Mouse (Mus musculus) CH12.LX (cell line): Measurements from ENCODE around the gene D1Pas1. TPM values are rescaled to one million over a fixed set of nuclear protein-coding genes. Genes with fewer than 3 reads are reported as not detected.

ENCODE experiments used
- DNase-seq: peaks from one replicate; pipeline ENCODE4 v3.0.0-alpha.2; 2013; ENCODE audit errors: extremely low read depth
- H3K27ac ChIP-seq: 2 replicates; pipeline ENCODE4 v1.5.1; 2012; ENCODE audit warnings: low read depth, mild to moderate bottlenecking, control low read depth, moderate library complexity; ENCODE audit not compliant: insufficient read depth
- H3K27me3 ChIP-seq: replicated peaks from 2 replicates; pipeline ENCODE3; 2012; ENCODE audit warnings: inconsistent platforms
- H3K36me3 ChIP-seq, 2 experiments: replicated peaks in 1 of 2; 2 replicates each; pipeline versions ENCODE3 to v1.6.1; 2012; ENCODE audit warnings: inconsistent platforms in 1 of 2, low read length in 1 of 2, mild to moderate bottlenecking in 1 of 2, mixed read lengths in 1 of 2, moderate library complexity in 1 of 2; ENCODE audit not compliant: control insufficient read depth in 1 of 2, insufficient read depth in 1 of 2
- H3K4me1 ChIP-seq, 2 experiments: 2 replicates each; pipeline ENCODE4 v1.6.1; 2012; ENCODE audit warnings: inconsistent platforms in 1 of 2, moderate library complexity in 1 of 2; ENCODE audit not compliant: insufficient read depth in 2 of 2, control insufficient read depth in 1 of 2
- H3K4me2 ChIP-seq: 2 replicates; pipeline ENCODE4 v1.6.1; 2012; ENCODE audit warnings: low read depth, mild to moderate bottlenecking, control low read depth; ENCODE audit not compliant: poor library complexity, insufficient read depth, severe bottlenecking
- H3K4me3 ChIP-seq, 3 experiments: fragments of 150-350 bp in 1 of 3; sonication (generic) in 1 of 3; replicated peaks in 1 of 3; 2 replicates each; pipeline versions ENCODE3 to v1.5.1; 2011 to 2012; ENCODE audit warnings: low read depth in 2 of 3, low read length in 2 of 3, mild to moderate bottlenecking in 2 of 3, moderate library complexity in 2 of 3, control low read depth in 1 of 3, improper control_type of control experiment in 1 of 3, inconsistent platforms in 1 of 3, mixed read lengths in 1 of 3; ENCODE audit not compliant: poor library complexity in 1 of 3
- H3K79me2 ChIP-seq: replicated peaks from 2 replicates; pipeline ENCODE4 v1.6.1; 2012; ENCODE audit warnings: mild to moderate bottlenecking, moderate library complexity; ENCODE audit not compliant: control insufficient read depth, poor library complexity, insufficient read depth, severe bottlenecking; ENCODE audit errors: extremely low read depth
- H3K9ac ChIP-seq: 2 replicates; pipeline ENCODE4 v1.6.1; 2012; ENCODE audit warnings: low read depth, mild to moderate bottlenecking, control low read depth, moderate library complexity; ENCODE audit not compliant: insufficient read depth
- H3K9me3 ChIP-seq: replicated peaks from 2 replicates; pipeline ENCODE3; 2012; ENCODE audit warnings: low read length, inconsistent platforms, mixed read lengths
- CTCF ChIP-seq, 2 experiments: IDR thresholded peaks in 1 of 2; conservative IDR thresholded peaks in 1 of 2; 2 replicates each; pipeline ENCODE4 v1.5.1; 2011 to 2012; ENCODE audit warnings: low read depth in 2 of 2, low read length in 2 of 2, improper control_type of control experiment in 1 of 2, inconsistent platforms in 1 of 2, mild to moderate bottlenecking in 1 of 2, moderate library complexity in 1 of 2
- ELF1 ChIP-seq: IDR thresholded peaks from 2 replicates; pipeline ENCODE4 v1.6.1; 2014; ENCODE audit warnings: low read depth, mild to moderate bottlenecking, inconsistent platforms, low read length, improper control_type of control experiment
- HCFC1 ChIP-seq: IDR thresholded peaks from 2 replicates; pipeline ENCODE4 v1.6.1; 2012; ENCODE audit warnings: low read depth, mild to moderate bottlenecking, inconsistent platforms, low read length, improper control_type of control experiment
- JUND ChIP-seq: conservative IDR thresholded peaks from 2 replicates; pipeline ENCODE4 v1.6.1; 2011; ENCODE audit warnings: low read depth, low read length, improper control_type of control experiment
- KAT2A ChIP-seq: IDR thresholded peaks from 2 replicates; pipeline ENCODE4 v1.6.1; 2012; ENCODE audit warnings: low read length, improper control_type of control experiment, inconsistent platforms; ENCODE audit not compliant: insufficient replicate concordance
- MYC ChIP-seq: IDR thresholded peaks from 2 replicates; pipeline ENCODE4 v1.6.1; 2011; ENCODE audit warnings: low read depth, mild to moderate bottlenecking, improper control_type of control experiment, low read length
- NELFE ChIP-seq: IDR thresholded peaks from 2 replicates; pipeline ENCODE4 v1.6.1; 2011; ENCODE audit warnings: low read depth, low read length, improper control_type of control experiment
- POLR2AphosphoS2 ChIP-seq: IDR thresholded peaks from 2 replicates; pipeline ENCODE4 v1.6.1; 2011; ENCODE audit warnings: low read depth, low read length, improper control_type of control experiment
- RCOR1 ChIP-seq: conservative IDR thresholded peaks from 2 replicates; pipeline ENCODE4 v1.6.1; 2012; ENCODE audit warnings: low read depth, mild to moderate bottlenecking, inconsistent platforms, low read length, improper control_type of control experiment
- SMC3 ChIP-seq: IDR thresholded peaks from 2 replicates; pipeline ENCODE4 v1.6.1; 2011; ENCODE audit warnings: low read depth, low read length, improper control_type of control experiment
- TBP ChIP-seq: conservative IDR thresholded peaks from 2 replicates; pipeline ENCODE4 v1.6.1; 2011; ENCODE audit warnings: low read depth, low read length, improper control_type of control experiment
- TCF12 ChIP-seq: IDR thresholded peaks from 2 replicates; pipeline ENCODE4 v1.6.1; 2014; ENCODE audit warnings: low read depth, mild to moderate bottlenecking, inconsistent platforms, low read length, improper control_type of control experiment
- USF1 ChIP-seq: IDR thresholded peaks from 2 replicates; pipeline ENCODE4 v1.6.1; 2014; ENCODE audit warnings: low read depth, mild to moderate bottlenecking, inconsistent platforms, low read length, improper control_type of control experiment
- USF2 ChIP-seq: conservative IDR thresholded peaks from 2 replicates; pipeline ENCODE4 v1.6.1; 2011; ENCODE audit warnings: low read depth, low read length, improper control_type of control experiment
- ZKSCAN1 ChIP-seq: IDR thresholded peaks from 2 replicates; pipeline ENCODE4 v1.6.1; 2012; ENCODE audit warnings: low read depth, inconsistent platforms, low read length, improper control_type of control experiment, borderline replicate concordance
- ZMIZ1 ChIP-seq: IDR thresholded peaks from 2 replicates; pipeline ENCODE4 v1.6.1; 2012; ENCODE audit warnings: low read depth, mild to moderate bottlenecking, inconsistent platforms, low read length, improper control_type of control experiment
- ZNF384 ChIP-seq: IDR thresholded peaks from 2 replicates; pipeline ENCODE4 v1.6.1; 2012; ENCODE audit warnings: low read depth, low read length, improper control_type of control experiment, inconsistent platforms
- dilution Hi-C: fragments of 300-500 bp; cut with MboI; formaldehyde crosslinking; loops from 2 replicates; pipeline ENCODE4 v1.14.3; 2020; ENCODE audit warnings: low sequenced_read_pairs; ENCODE audit not compliant: extremely low pct_unique_long_range_greater_than_20kb, extremely low pct_ligation_motif_present
- in situ Hi-C: fragments of 300-500 bp; cut with MboI; formaldehyde crosslinking; loops from 3 replicates; pipeline ENCODE4 v1.14.3; 2019; ENCODE audit warnings: low sequenced_read_pairs, low pct_ligation_motif_present, low pct_unique_long_range_greater_than_20kb, mixed read lengths
- polyA plus RNA-seq: library from polyadenylated mRNA; unstranded; fragments of >175 nt; gene quantifications from 2 replicates; pipeline ENCODE4 v1.2.1, GENCODE M21; 2012; ENCODE audit warnings: low read depth; ENCODE audit not compliant: insufficient read length
- total RNA-seq, 2 experiments: library from RNA; depleted of rRNA; stranded (reverse); fragments of 300-350 nt in 1 of 2; fragments of >200 nt in 1 of 2; gene quantifications; 2 replicates each; pipeline ENCODE4 v1.2.3; 2012 to 2014

The D1Pas1 gene
- total and polyA plus RNA-seq, 3 experiments = not detected

DNA sequence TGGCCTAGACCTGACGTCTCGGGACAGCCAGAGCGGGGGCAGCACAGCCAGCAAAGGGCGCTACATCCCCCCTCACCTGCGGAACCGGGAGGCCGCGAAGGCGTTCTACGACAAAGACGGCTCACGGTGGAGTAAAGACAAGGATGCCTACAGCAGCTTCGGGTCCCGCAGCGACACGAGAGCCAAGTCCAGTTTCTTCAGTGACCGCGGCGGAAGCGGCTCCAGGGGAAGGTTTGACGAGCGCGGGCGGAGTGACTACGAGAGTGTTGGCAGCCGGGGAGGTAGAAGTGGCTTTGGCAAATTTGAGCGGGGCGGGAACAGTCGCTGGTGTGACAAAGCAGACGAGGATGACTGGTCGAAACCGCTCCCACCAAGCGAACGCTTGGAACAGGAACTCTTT lies 710 bp downstream of the D1Pas1 start:
- Histone ChIP-seq H3K4me1 (0 out of 4 replicates have a peak, but pooled peaks cover 0 to 8% of the 10 kb centered on the region in 2 experiments), H3K9ac (no peak overlapping the region), H3K36me3 (no peaks in the 10 kb centered on the region), H3K4me3 (no peak overlapping the region), H3K27me3 (no peaks in the 10 kb centered on the region), H3K79me2 (no peaks in the 10 kb centered on the region), H3K9me3 (peaks cover 19% of the 10 kb centered on the region), H3K4me2 (no peak overlapping the region), H3K27ac (no peak overlapping the region)
- TF ChIP-seq ZNF384 (no peak), JUND (no peak), MYC (no peak), USF1 (no peak), USF2 (no peak), ELF1 (no peak)
- in situ Hi-C loops = loop anchor here (25.0 kb wide), 1 partner anchor 131 kb away; no protein-coding TSS in a partner anchor
- dilution Hi-C loops = no loop called here
- DNase-seq = no peak

DNA sequence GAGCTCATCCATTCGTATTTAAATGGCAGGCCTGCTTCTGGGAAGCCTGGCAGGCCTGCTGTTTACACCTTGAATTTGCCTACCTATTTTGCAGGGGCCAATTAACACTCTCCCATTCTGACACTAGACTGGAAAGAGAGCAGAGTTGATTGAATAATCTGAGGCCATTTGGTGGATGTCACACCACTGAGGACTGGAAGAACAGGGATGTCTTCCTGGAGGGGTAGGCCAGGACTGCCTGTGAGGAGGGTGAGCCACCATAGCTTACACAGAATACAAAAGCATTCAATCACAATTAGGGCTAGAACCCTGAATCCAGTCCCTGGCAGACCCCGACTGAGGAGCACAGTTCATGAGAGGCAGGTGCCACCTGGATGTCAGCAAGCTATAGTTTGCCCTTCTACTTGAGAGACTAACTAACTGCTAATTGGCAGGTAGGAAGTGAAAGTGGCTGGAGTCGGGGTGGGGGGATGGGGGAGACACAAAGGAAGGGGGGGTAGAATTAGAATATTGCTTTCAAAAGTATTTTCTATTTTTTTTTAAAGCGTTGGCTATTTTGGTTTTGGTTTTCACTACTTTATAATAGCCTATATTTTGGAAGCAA lies 9.8 kb downstream of the D1Pas1 start:
- no peak for DNase-seq
- Histone ChIP-seq H3K4me3 (no peak overlapping the region), H3K9ac (no peak overlapping the region), H3K27ac (no peak overlapping the region), H3K27me3 (no peaks in the 10 kb centered on the region), H3K79me2 (no peaks in the 10 kb centered on the region), H3K4me2 (no peak overlapping the region), H3K9me3 (no peaks in the 10 kb centered on the region), H3K4me1 (peaks cover 0 to 17% of the 10 kb centered on the region in 2 experiments; a peak in 2 of 4 replicates), H3K36me3 (no peaks in the 10 kb centered on the region)
- dilution Hi-C loops = no loop called here
- TF ChIP-seq ZKSCAN1 (no peak), RCOR1 (no peak), CTCF (conservative IDR thresholded peaks at IDR 0.05 in 1 of 2, IDR thresholded peaks at IDR 0.05 in 1 of 2; ENCODE audit: low read depth in 2 of 2, low read length in 2 of 2) (no peak), ZMIZ1 (no peak), USF1 (no peak), POLR2AphosphoS2 (no peak), SMC3 (no peak), TCF12 (no peak), KAT2A (no peak), USF2 (no peak), NELFE (no peak), TBP (no peak), HCFC1 (no peak)
- in situ Hi-C loops = no loop called here
